ENCODE assay signal across 9 mouse cellular contexts in the genomic region with DNA sequence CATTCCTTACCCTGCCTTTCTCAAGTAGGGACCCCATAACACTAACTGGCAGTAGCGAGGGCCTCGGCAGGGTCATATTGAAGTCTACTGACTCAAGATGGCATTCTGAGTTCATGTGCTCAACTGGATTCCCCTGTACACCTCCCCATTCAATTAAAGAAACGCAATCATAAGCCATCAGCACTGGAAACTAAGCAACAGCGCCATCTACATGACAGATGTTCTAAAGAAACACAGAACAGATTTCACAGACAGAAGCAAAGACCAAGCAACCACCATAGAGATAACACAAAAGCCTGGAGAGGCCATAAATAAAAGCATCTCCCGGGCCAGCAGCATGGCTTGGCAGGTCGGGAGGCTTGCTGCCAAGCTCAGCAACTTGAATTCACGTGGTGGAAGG.
A peak's percentile ranks its signal among the peaks of the same experiment; 100 is the strongest.
DNase-seq lines count a peak whose midpoint lies in the region; ATAC-seq and TF ChIP-seq lines count a peak whose summit lies in the region.
"Had no signal": no experiment of that assay in that cellular context is flagged by ENCODE, and none has a peak within 500 bp of the region (broad histone marks: within the 10 kb centered on the region; RNA-seq: fewer than 3 reads in every experiment).

No protein-coding gene starts in this region.

- peak; percentile 62 for TF ChIP-seq CTCF in lung, embryonic 14.5 days (IDR thresholded peaks at IDR 0.05; ENCODE audit: low read depth)
- no peak for TF ChIP-seq CTCF in lung, adult 2 months (IDR thresholded peaks at IDR 0.05; ENCODE audit: insufficient read depth, low read length)

- 25% methylated on average over 7 of the region's 7 CpGs for WGBS in lung, embryonic 14.5 days
- WGBS in lung, adult 2 months = 24% methylated on average over 7 of the region's 7 CpGs
- 27% methylated on average over 7 of the region's 7 CpGs for WGBS in forebrain, embryonic 15.5 days
- 33% methylated on average over 7 of the region's 7 CpGs for WGBS in neural tube, embryonic 11.5 days

- peak; percentile 14; the same call in 1 of the 2 replicates for ATAC-seq in lung, embryonic 14.5 days (ENCODE audit: insufficient read depth)
- ATAC-seq in forebrain, embryonic 15.5 days (replicated peaks) = peak; percentile 60; the same call in 1 of the 2 replicates
- ATAC-seq in neural tube, embryonic 11.5 days (ENCODE audit: insufficient read depth, low FRiP score, low TSS enrichment) = no peak

- H3K4me2 ChIP-seq in lung, embryonic 14.5 days = no peak overlapping the region
- H3K4me2 ChIP-seq in forebrain, embryonic 15.5 days (replicated peaks) = no peak overlapping the region
- no peak overlapping the region for H3K4me2 ChIP-seq in neural tube, embryonic 11.5 days (ENCODE audit: low read depth)
- H3K4me2 ChIP-seq: embryonic facial prominence, embryonic 15.5 days; liver, embryonic 15.5 days had no signal

- no peak overlapping the region for H3K9ac ChIP-seq in lung, embryonic 14.5 days
- H3K9ac ChIP-seq in forebrain, embryonic 15.5 days (replicated peaks) = no peak overlapping the region
- no peak overlapping the region for H3K9ac ChIP-seq in neural tube, embryonic 11.5 days (ENCODE audit: low read length)
- H3K9ac ChIP-seq: embryonic facial prominence, embryonic 15.5 days; liver, embryonic 15.5 days had no signal

- H3K36me3 ChIP-seq in lung, embryonic 14.5 days (ENCODE audit: insufficient read depth) = no peaks in the 10 kb centered on the region
- no peaks in the 10 kb centered on the region for H3K36me3 ChIP-seq in forebrain, embryonic 15.5 days
- H3K36me3 ChIP-seq in neural tube, embryonic 11.5 days (ENCODE audit: control insufficient read depth, insufficient read depth, low read length) = no peaks in the 10 kb centered on the region
- H3K36me3 ChIP-seq: embryonic facial prominence, embryonic 15.5 days; liver, embryonic 15.5 days had no signal

- no peaks in the 10 kb centered on the region for H3K4me1 ChIP-seq in lung, embryonic 14.5 days (ENCODE audit: insufficient read depth)
- no peaks in the 10 kb centered on the region for H3K4me1 ChIP-seq in lung, adult 2 months (ENCODE audit: control insufficient read depth, insufficient read depth, low read length)
- peaks cover 4% of the 10 kb centered on the region; the same call in 1 of the 2 replicates for H3K4me1 ChIP-seq in forebrain, embryonic 15.5 days
- H3K4me1 ChIP-seq in neural tube, embryonic 11.5 days (ENCODE audit: control insufficient read depth, insufficient read depth, low read length) = no peaks in the 10 kb centered on the region
- H3K4me1 ChIP-seq: embryonic facial prominence, embryonic 15.5 days; liver, embryonic 15.5 days had no signal

- no peaks in the 10 kb centered on the region for H3K9me3 ChIP-seq in lung, embryonic 14.5 days (ENCODE audit: low read depth, low read length)
- H3K9me3 ChIP-seq in forebrain, embryonic 15.5 days = no peaks in the 10 kb centered on the region
- no peaks in the 10 kb centered on the region for H3K9me3 ChIP-seq in neural tube, embryonic 11.5 days (ENCODE audit: control insufficient read depth, low read length)
- H3K9me3 ChIP-seq: embryonic facial prominence, embryonic 15.5 days; liver, embryonic 15.5 days had no signal

- no peaks in the 10 kb centered on the region for H3K27me3 ChIP-seq in lung, embryonic 14.5 days (ENCODE audit: insufficient read depth, low read length)
- H3K27me3 ChIP-seq in forebrain, embryonic 15.5 days = no peaks in the 10 kb centered on the region
- H3K27me3 ChIP-seq in neural tube, embryonic 11.5 days (ENCODE audit: control insufficient read depth, insufficient read depth, low read length) = no peaks in the 10 kb centered on the region
- H3K27me3 ChIP-seq: embryonic facial prominence, embryonic 15.5 days; liver, embryonic 15.5 days had no signal

- no peak overlapping the region for H3K27ac ChIP-seq in lung, embryonic 14.5 days (ENCODE audit: low read depth)
- no peak overlapping the region for H3K27ac ChIP-seq in forebrain, embryonic 15.5 days (replicated peaks)
- no peak overlapping the region for H3K27ac ChIP-seq in neural tube, embryonic 11.5 days (ENCODE audit: low read depth, low read length)
- H3K27ac ChIP-seq: embryonic facial prominence, embryonic 15.5 days; liver, embryonic 15.5 days had no signal

- TF ChIP-seq POLR2A in lung, adult 2 months (IDR thresholded peaks at IDR 0.05; ENCODE audit: borderline replicate concordance, extremely low read depth, low read depth, low read length) = no peak

- no peak overlapping the region for H3K4me3 ChIP-seq in lung, embryonic 14.5 days (ENCODE audit: low read depth, low read length)
- H3K4me3 ChIP-seq in lung, adult 2 months (replicated peaks; ENCODE audit: extremely low read depth, low read depth, low read length) = no peak overlapping the region
- H3K4me3 ChIP-seq in forebrain, embryonic 15.5 days = no peak overlapping the region
- H3K4me3 ChIP-seq in neural tube, embryonic 11.5 days (ENCODE audit: low read depth, low read length) = no peak overlapping the region
- H3K4me3 ChIP-seq: embryonic facial prominence, embryonic 15.5 days; liver, embryonic 15.5 days had no signal

- peak; percentile 82 for DNase-seq in lung, embryonic 14.5 days
- no peak for DNase-seq in lung, adult 2 months
- DNase-seq in adrenal gland, postnatal 10 days = peak; percentile 65
- peak; percentile 52 for DNase-seq in layer of hippocampus, adult 9-10 months (ENCODE audit: low spot score)
- peak; percentile 18 for DNase-seq in neural tube, embryonic 11.5 days (ENCODE audit: low spot score)
- DNase-seq in urinary bladder, adult 2 months (ENCODE audit: low spot score) = no peak

Comparison
In these comparisons a context has a peak if more than half of its experiments do, and no peak if none do; other contexts are left out.
1. DNase-seq: peak in lung, embryonic 14.5 days (single experiment), adrenal gland, postnatal 10 days (single experiment), layer of hippocampus, adult 9-10 months (single experiment) and neural tube, embryonic 11.5 days (single experiment); none in lung, adult 2 months (single experiment) and urinary bladder, adult 2 months (single experiment).